Mouse (Mus musculus): ENCODE results near the gene Cdkal1.

- no peak for TF ChIP-seq CTCF (conservative IDR thresholded peaks at IDR 0.05; ENCODE audit: low read length)
- TF ChIP-seq NANOG (IDR thresholded peaks at IDR 0.05; ENCODE audit: borderline replicate concordance, low read length), result no peak
These were observed 234.6 kb downstream of the Cdkal1 start for GRCm38 (mm10) chr13:29620826-29621225.

All from E14TG2a.4 (cell line).